Mouse (Mus musculus) erythroblast, adult 5-6 weeks (primary cell): ENCODE results near the gene Kcnk12. TPM values are rescaled to one million over a fixed set of nuclear protein-coding genes. Genes with fewer than 3 reads are reported as not detected.

ENCODE experiments used
- ATAC-seq: replicated peaks from 2 replicates; pipeline ENCODE4 v1.8.0; 2016; ENCODE audit warnings: moderate number of reproducible peaks, mild to moderate bottlenecking, moderate TSS enrichment, inconsistent platforms; ENCODE audit not compliant: poor library complexity, low FRiP score, severe bottlenecking
- total RNA-seq, 2 experiments: library from RNA; stranded (forward) in 1 of 2; stranded (reverse) in 1 of 2; fragments of 150-400 nt in 1 of 2; fragments of 200-764, 138-1000 nt in 1 of 2; gene quantifications; 2 replicates each; pipeline versions ENCODE4 v1.2.3 to v1.2.4; 2015 to 2017; ENCODE audit warnings: low replicate concordance in 2 of 2

The Kcnk12 gene
- total RNA-seq, 2 experiments from 2014 or later, result 0.51 TPM; not detected in 1

- no peak for ATAC-seq
Measured at GRCm38 (mm10) chr17:87788216-87788615, 9.6 kb downstream of the Kcnk12 start.

GRCm38 (mm10) chr17:87787711-87788110, 10.1 kb downstream of the Kcnk12 start:
- ATAC-seq, result no peak

GRCm38 (mm10) chr17:87785721-87786120, 12.1 kb downstream of the Kcnk12 start:
- no peak for ATAC-seq

GRCm38 (mm10) chr17:87784911-87785310, 12.9 kb downstream of the Kcnk12 start:
- ATAC-seq, result no peak

- no peak for ATAC-seq
Measured at GRCm38 (mm10) chr17:87784141-87784831, 13.5 kb downstream of the Kcnk12 start.

GRCm38 (mm10) chr17:87781244-87781643, 16.6 kb downstream of the Kcnk12 start:
- ATAC-seq, result no peak

GRCm38 (mm10) chr17:87780164-87780563, 17.6 kb downstream of the Kcnk12 start:
- ATAC-seq, result no peak

- no peak for ATAC-seq
Measured at GRCm38 (mm10) chr17:87774982-87775381, 22.8 kb downstream of the Kcnk12 start.

- no peak for ATAC-seq
Measured at GRCm38 (mm10) chr17:87773175-87773574, 24.6 kb downstream of the Kcnk12 start.

GRCm38 (mm10) chr17:87770766-87771165, 27.0 kb downstream of the Kcnk12 start:
- no peak for ATAC-seq

GRCm38 (mm10) chr17:87766888-87767287, 30.9 kb downstream of the Kcnk12 start:
- ATAC-seq, result no peak

- ATAC-seq, result no peak
Measured at GRCm38 (mm10) chr17:87765031-87765430, 32.8 kb downstream of the Kcnk12 start.

GRCm38 (mm10) chr17:87763146-87763545, 34.6 kb downstream of the Kcnk12 start:
- no peak for ATAC-seq

- no peak for ATAC-seq
Measured at GRCm38 (mm10) chr17:87760315-87760714, 37.5 kb downstream of the Kcnk12 start.

- no peak for ATAC-seq
Measured at GRCm38 (mm10) chr17:87745926-87746888, 51.6 kb downstream of the Kcnk12 start.

GRCm38 (mm10) chr17:87744985-87745925, 52.5 kb downstream of the Kcnk12 start:
- no peak for ATAC-seq

- no peak for ATAC-seq
Measured at GRCm38 (mm10) chr17:87739835-87740234, 58.0 kb downstream of the Kcnk12 start.

- ATAC-seq, result no peak
Measured at GRCm38 (mm10) chr17:87737144-87737543, 60.6 kb downstream of the Kcnk12 start.

- no peak for ATAC-seq
Measured at GRCm38 (mm10) chr17:87734471-87734870, 63.3 kb downstream of the Kcnk12 start.

GRCm38 (mm10) chr17:87731962-87732361, 65.8 kb downstream of the Kcnk12 start:
- no peak for ATAC-seq
